Mouse (Mus musculus) kidney, postnatal 36 days (tissue): ENCODE data around the gene Mrpl33.
A peak's percentile ranks its signal among the peaks of the same experiment; 100 is the strongest.

Source experiments
- DNase-seq, 2 experiments: peaks; one replicate each; pipeline ENCODE4 v3.0.0; 2021 to 2022; ENCODE audit warnings: mixed read lengths in 2 of 2

The Mrpl33 gene

GRCm38 (mm10) chr5:31706826-31707225, 110.1 kb downstream of the Mrpl33 start:
- no peak for DNase-seq

- peak in 1 of 2 experiments; percentile 42 for DNase-seq
These were observed 112.7 kb downstream of the Mrpl33 start for GRCm38 (mm10) chr5:31709389-31709788.

DNA sequence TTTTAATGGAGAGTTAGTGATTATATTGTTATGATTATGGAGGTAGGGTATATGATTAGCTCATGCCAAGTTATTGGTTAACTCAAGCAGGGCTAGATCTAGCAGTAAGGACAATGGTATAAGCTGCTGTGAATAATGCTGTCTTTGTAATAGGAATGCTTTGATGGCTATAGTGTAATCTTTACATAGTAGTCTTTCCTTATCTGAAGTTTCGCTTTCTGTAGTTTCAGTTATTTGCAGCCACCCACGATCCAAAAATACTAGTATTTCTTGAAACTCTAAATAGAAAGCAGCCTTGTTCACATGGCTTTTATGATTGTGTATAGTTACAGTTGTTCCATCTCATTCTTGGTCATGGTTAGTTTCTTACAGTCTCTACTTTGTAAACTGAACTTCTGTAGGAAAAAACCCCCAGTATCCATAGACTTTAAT, 116.6 kb downstream of the Mrpl33 start:
- no peak for DNase-seq

GRCm38 (mm10) chr5:31713841-31714264, 117.1 kb downstream of the Mrpl33 start:
- DNase-seq = peak in 1 of 2 experiments; percentile 10
